Mouse (Mus musculus) hindbrain, postnatal 0 days (tissue): Measurements from ENCODE around the gene Klhdc7b. TPM values are rescaled to one million over a fixed set of nuclear protein-coding genes. Genes with fewer than 3 reads are reported as not detected.
"Not testable (repeated sequence)": the region's sequence is repeated elsewhere in the genome, so short reads cannot be mapped to it uniquely, and the experiment has no call there.

Experiments
- ATAC-seq: fragments of 200-750 bp; cut with Nextera tagmentation; 2 replicates; pipeline ENCODE4 v1.8.0; 2017; ENCODE audit warnings: mild to moderate bottlenecking, moderate TSS enrichment, moderate library complexity
- DNase-seq: peaks from one replicate; pipeline ENCODE4 v3.0.0-alpha.2; 2015; ENCODE audit warnings: low spot score
- H3K27ac ChIP-seq: fragments of 300-500 bp; sonication (generic); 2 replicates; pipeline ENCODE4 v1.5.1; 2014; ENCODE audit warnings: mild to moderate bottlenecking
- H3K27me3 ChIP-seq: fragments of 300-500 bp; sonication (generic); 2 replicates; pipeline ENCODE4 v1.6.1; 2014; ENCODE audit warnings: low read length, mixed read lengths; ENCODE audit not compliant: insufficient read depth
- H3K36me3 ChIP-seq: fragments of 300-500 bp; sonication (generic); 2 replicates; pipeline ENCODE4 v1.6.1; 2014; ENCODE audit warnings: low read length, mixed read lengths; ENCODE audit not compliant: insufficient read depth
- H3K4me1 ChIP-seq: fragments of 300-500 bp; sonication (generic); 2 replicates; pipeline ENCODE4 v1.6.1; 2014; ENCODE audit warnings: antibody characterized with exemption, low read length, mixed read lengths; ENCODE audit not compliant: insufficient read depth
- H3K4me2 ChIP-seq: fragments of 300-500 bp; sonication (generic); 2 replicates; pipeline ENCODE4 v1.6.1; 2014; ENCODE audit warnings: low read depth, mild to moderate bottlenecking, low read length, moderate library complexity, mixed read lengths
- H3K4me3 ChIP-seq: fragments of 300-500 bp; sonication (generic); 2 replicates; pipeline ENCODE4 v1.5.1; 2014; ENCODE audit warnings: low read length
- H3K9ac ChIP-seq: fragments of 300-500 bp; sonication (generic); replicated peaks from 2 replicates; pipeline ENCODE4 v1.6.1; 2014; ENCODE audit warnings: mild to moderate bottlenecking, low read length, moderate library complexity, mixed read lengths
- H3K9me3 ChIP-seq: fragments of 300-500 bp; sonication (generic); 2 replicates; pipeline ENCODE4 v1.6.1; 2016; ENCODE audit warnings: low read length, mixed read lengths
- CTCF ChIP-seq: IDR thresholded peaks from 2 replicates; pipeline ENCODE4 v1.5.1; 2016; ENCODE audit warnings: antibody characterized with exemption, control low read depth, low read depth
- WGBS: fragments of 180-500 bp; shearing (Covaris S2); extraction: QIAGEN DNeasy Blood & Tissue Kit; methylation state at CpG from one replicate; pipeline ENCODE4 v1.1.7; 2014; 5-methylcytosine and 5-hydroxymethylcytosine counted together
- polyA plus RNA-seq: library from polyadenylated mRNA; unstranded; fragments of >200 nt; fragmentation: Nextera tagmentation; extraction: Ambion mirVana; gene quantifications from 2 replicates; pipeline ENCODE4 v1.2.1, GENCODE M21; 2015
- total RNA-seq: library from RNA; depleted of rRNA; stranded (reverse); fragments of >200 nt; gene quantifications from 2 replicates; pipeline ENCODE4 v1.2.3, GENCODE M21; 2014

Klhdc7b gene
- total and polyA plus RNA-seq, 2 experiments from 2014 or later = 0.04 to 0.26 TPM

DNA sequence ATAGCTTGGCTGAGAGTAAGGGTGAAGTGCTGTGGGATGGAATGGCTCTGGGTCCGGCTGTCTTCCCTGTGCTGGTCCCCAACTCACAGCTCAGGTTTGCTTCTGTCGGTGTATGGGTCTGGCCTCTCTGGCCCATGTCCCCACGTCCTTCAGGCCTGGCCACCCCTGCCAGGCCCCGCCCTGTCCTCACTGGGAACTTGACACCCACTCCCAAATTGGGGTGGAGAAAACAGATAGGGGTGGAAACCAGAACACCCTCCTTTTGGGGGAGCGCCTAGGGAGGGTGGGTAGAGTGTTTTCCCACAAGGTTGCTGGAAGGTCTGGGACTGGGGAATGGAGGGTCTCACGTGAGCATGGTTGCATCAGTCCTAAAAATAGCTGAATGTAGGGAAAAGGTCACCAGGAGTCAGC, 41.0 kb downstream of the Klhdc7b start, which contains the start of gene Cpt1b:
Gene Cpt1b (minus strand): TSS at position 153 of the 411 bp plus-strand sequence.
- DNase-seq (no peak), ATAC-seq (no peak)
- Histone ChIP-seq H3K9ac (no peak within 1 kb of the TSS), H3K27me3 (no peaks in the 10 kb centered on the region), H3K4me3 (no peak within 1 kb of the TSS), H3K9me3 (no peaks in the 10 kb centered on the region), H3K4me1 (peaks cover 8% of the 10 kb centered on the region; the same call in 1 of the 2 replicates), H3K4me2 (no peak within 1 kb of the TSS), H3K36me3 (peaks cover 18% of the 10 kb centered on the region), H3K27ac (no peak within 1 kb of the TSS)
- TF ChIP-seq CTCF = no peak
- WGBS = 48% methylated on average over 6 of the region's 6 CpGs

DNA sequence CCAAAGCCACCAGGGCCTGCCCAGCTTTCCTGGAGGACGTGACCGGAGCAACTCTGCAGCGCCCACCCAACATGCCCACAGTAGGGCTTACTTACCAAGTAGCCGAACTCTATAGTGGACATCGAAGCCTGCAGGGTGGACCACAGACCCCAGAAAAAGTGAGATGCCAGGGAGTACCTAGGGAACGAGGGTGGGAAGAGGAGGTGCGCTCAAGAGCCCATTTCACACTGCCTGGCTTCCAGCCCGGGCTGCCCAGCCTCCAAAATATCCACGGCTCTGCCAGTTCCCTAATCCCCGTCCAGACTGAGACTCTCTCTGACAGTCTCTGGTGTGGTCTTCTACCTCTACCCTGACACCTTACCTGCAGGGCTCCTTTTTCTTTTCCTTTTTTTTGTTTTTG, 42.0 kb downstream of the Klhdc7b start:
- Histone ChIP-seq H3K27ac (no peak overlapping the region), H3K27me3 (no peaks in the 10 kb centered on the region), H3K4me2 (no peak overlapping the region), H3K9ac (no peak overlapping the region), H3K36me3 (peaks cover 18% of the 10 kb centered on the region), H3K4me1 (peaks cover 8% of the 10 kb centered on the region; the same call in 1 of the 2 replicates), H3K4me3 (no peak overlapping the region), H3K9me3 (no peaks in the 10 kb centered on the region)
- ATAC-seq (no peak), DNase-seq (no peak)
- 88% methylated on average over 10 of the region's 10 CpGs for WGBS
- TF ChIP-seq CTCF = no peak

GRCm38 (mm10) chr15:89428136-89428790, 43.5 kb downstream of the Klhdc7b start:
- Histone ChIP-seq H3K27ac (no peak overlapping the region), H3K36me3 (peaks cover 18% of the 10 kb centered on the region), H3K27me3 (no peaks in the 10 kb centered on the region), H3K9ac (peak overlapping the region; percentile 72), H3K9me3 (no peaks in the 10 kb centered on the region), H3K4me1 (peaks cover 8% of the 10 kb centered on the region; the same call in 1 of the 2 replicates), H3K4me2 (peak overlapping the region; percentile 97), H3K4me3 (peak overlapping the region; percentile 65)
- 80% methylated on average over 19 of the region's 19 CpGs for WGBS
- DNase-seq = no peak
- no peak for TF ChIP-seq CTCF
- no peak for ATAC-seq

GRCm38 (mm10) chr15:89428821-89429351, 44.2 kb downstream of the Klhdc7b start:
- DNase-seq = no peak
- H3K36me3 ChIP-seq = peaks cover 18% of the 10 kb centered on the region

DNA sequence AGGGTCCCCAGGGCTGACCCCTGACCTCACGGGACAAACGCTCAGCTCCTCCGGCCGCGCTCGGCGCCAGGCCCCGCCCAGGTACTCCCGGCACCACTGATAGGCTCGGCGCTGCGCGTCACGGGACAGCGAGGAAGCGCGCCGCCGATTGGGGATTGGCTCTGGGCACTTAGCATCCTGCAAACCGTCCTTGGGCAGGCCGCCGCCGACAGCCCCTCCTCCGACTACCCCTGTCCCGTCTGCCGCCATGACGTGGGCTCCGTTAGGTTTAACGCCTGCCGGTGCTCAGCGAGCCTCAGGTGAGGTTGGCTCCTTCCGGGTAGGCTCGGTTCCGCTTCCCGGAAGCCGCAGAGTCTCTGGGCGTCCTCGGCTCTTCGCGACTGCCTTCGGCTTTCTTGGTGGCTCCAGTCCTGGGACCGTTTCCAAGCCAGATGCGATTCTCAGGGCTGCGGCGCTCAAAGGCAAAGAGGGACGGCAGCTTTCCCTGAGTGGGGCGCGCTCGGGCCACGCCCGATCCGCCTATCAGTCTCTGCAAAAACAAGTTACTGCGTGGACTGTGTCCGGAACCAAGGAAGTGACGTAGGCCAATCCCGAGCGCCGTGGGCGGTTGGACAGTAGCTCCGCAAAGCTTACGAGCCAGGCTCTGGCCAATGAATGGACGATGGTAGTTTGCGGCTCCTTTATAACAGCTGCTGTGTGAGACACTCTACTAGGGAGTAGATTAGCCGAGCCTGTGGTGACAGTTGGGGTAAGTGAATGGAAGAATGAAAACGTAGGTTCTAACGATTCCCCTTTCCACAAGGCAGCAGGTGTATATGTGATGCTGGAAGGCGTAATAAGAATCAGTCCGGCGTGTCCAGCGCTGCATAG, 44.9 kb downstream of the Klhdc7b start, which contains the start of the genes C730034F03Rik, Gm44502 and Chkb:
Gene C730034F03Rik (plus strand): TSS at position 238 of the 870 bp plus-strand sequence.
Gene Gm44502 (minus strand): TSS at position 345 of the 870 bp plus-strand sequence.
Gene Chkb (minus strand): TSS at position 557 of the 870 bp plus-strand sequence.
- Histone ChIP-seq H3K27ac (peak within 1 kb of the TSS; percentile 96), H3K9me3 (no peaks in the 10 kb centered on the region), H3K4me3 (peak within 1 kb of the TSS; percentile 65), H3K4me1 (peaks cover 8% of the 10 kb centered on the region; the same call in 1 of the 2 replicates), H3K9ac (peak within 1 kb of the TSS; percentile 72), H3K27me3 (no peaks in the 10 kb centered on the region), H3K4me2 (peak within 1 kb of the TSS; percentile 97), H3K36me3 (peaks cover 18% of the 10 kb centered on the region)
- DNase-seq = peak; percentile 97
- ATAC-seq = peak; percentile 94
- under 1% methylated on average over 70 of the region's 70 CpGs for WGBS
- TF ChIP-seq CTCF = no peak

More at GRCm38 (mm10) chr15:89428821-89429351, 44.2 kb downstream of the Klhdc7b start:
- TF ChIP-seq CTCF = no peak
- peak overlapping the region; percentile 65 for H3K4me3 ChIP-seq
- ATAC-seq = peak; percentile 47
- no peaks in the 10 kb centered on the region for H3K27me3 ChIP-seq
- peak overlapping the region; percentile 97 for H3K4me2 ChIP-seq
- H3K4me1 ChIP-seq = peaks cover 8% of the 10 kb centered on the region; the same call in 1 of the 2 replicates
- peak overlapping the region; percentile 72 for H3K9ac ChIP-seq
- peak overlapping the region; percentile 96; the same call in 1 of the 2 replicates for H3K27ac ChIP-seq
- WGBS = 4% methylated on average over 22 of the region's 22 CpGs
- no peaks in the 10 kb centered on the region for H3K9me3 ChIP-seq

- 45% methylated on average over 6 of the region's 6 CpGs for WGBS
- peak overlapping the region; percentile 65 for H3K4me3 ChIP-seq
- peak; percentile 29; the same call in 1 of the 2 replicates for TF ChIP-seq CTCF
Measured at GRCm38 (mm10) chr15:89430341-89430740, 45.6 kb downstream of the Klhdc7b start.

DNA sequence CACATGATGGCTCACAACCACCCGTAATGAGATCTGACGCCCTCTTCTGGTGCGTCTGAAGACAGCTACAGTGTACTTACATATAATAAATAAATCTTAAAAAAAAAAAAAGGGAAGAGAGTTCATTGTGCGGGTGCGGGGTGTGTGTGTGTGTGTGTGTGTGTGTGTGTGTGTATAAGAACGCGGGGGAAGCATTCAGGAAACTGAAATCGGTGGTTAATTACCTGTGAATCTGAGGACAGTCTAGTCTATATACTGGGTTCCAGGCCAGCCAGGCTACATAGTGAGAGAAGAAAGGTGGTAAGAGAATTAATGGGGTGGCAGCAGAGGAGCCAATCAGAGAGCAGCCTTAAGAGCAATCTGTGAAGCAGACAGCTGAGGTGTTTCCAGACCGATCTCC, 46.1 kb downstream of the Klhdc7b start:
- peaks cover 18% of the 10 kb centered on the region for H3K36me3 ChIP-seq
- H3K4me3 ChIP-seq, H3K9me3 ChIP-seq, DNase-seq, H3K4me2 ChIP-seq, H3K9ac ChIP-seq, ATAC-seq, H3K27me3 ChIP-seq, H3K4me1 ChIP-seq: not testable (repeated sequence)
- WGBS = 92% methylated on average over 9 of the region's 9 CpGs
- peak overlapping the region; percentile 96; the same call in 1 of the 2 replicates for H3K27ac ChIP-seq

More at GRCm38 (mm10) chr15:89430341-89430740, 45.6 kb downstream of the Klhdc7b start:
- Histone ChIP-seq H3K27me3 (no peaks in the 10 kb centered on the region), H3K27ac (peak overlapping the region; percentile 96), H3K4me2 (peak overlapping the region; percentile 97), H3K9me3 (no peaks in the 10 kb centered on the region), H3K4me1 (peaks cover 8% of the 10 kb centered on the region; the same call in 1 of the 2 replicates), H3K36me3 (peaks cover 18% of the 10 kb centered on the region), H3K9ac (peak overlapping the region; percentile 72)
- no peak for ATAC-seq
- DNase-seq = peak; percentile 13
